Mouse (Mus musculus) kidney, postnatal 14 days (tissue): ENCODE measurements around the gene Neb.
A peak's percentile ranks its signal among the peaks of the same experiment; 100 is the strongest.

Source experiments
- DNase-seq: peaks from one replicate; pipeline ENCODE4 v3.0.0; 2022; ENCODE audit warnings: mixed read lengths

Gene Neb

GRCm38 (mm10) chr2:52304554-52304953 is 73.7 kb downstream of the Neb start:
- no peak for DNase-seq

- peak; percentile 41 for DNase-seq
Observed at GRCm38 (mm10) chr2:52303405-52303804, 74.9 kb downstream of the Neb start.

GRCm38 (mm10) chr2:52297969-52298368 is 80.3 kb downstream of the Neb start:
- DNase-seq = no peak

GRCm38 (mm10) chr2:52296779-52297178 is 81.5 kb downstream of the Neb start:
- no peak for DNase-seq

GRCm38 (mm10) chr2:52287436-52287835 is 90.8 kb downstream of the Neb start:
- no peak for DNase-seq

GRCm38 (mm10) chr2:52286421-52286820 is 91.9 kb downstream of the Neb start:
- DNase-seq = no peak

- DNase-seq = no peak
Observed at GRCm38 (mm10) chr2:52272146-52272545, 106.1 kb downstream of the Neb start.

- no peak for DNase-seq
Observed at GRCm38 (mm10) chr2:52270911-52271310, 107.4 kb downstream of the Neb start.

- DNase-seq = peak; percentile 37
Observed at GRCm38 (mm10) chr2:52262149-52262548, 116.1 kb downstream of the Neb start.

- DNase-seq = no peak
Observed at GRCm38 (mm10) chr2:52252037-52252436, 126.2 kb downstream of the Neb start.

GRCm38 (mm10) chr2:52248316-52248826 is 129.9 kb downstream of the Neb start:
- no peak for DNase-seq

GRCm38 (mm10) chr2:52245091-52245490 is 133.2 kb downstream of the Neb start:
- no peak for DNase-seq

- no peak for DNase-seq
Observed at GRCm38 (mm10) chr2:52242691-52243090, 135.6 kb downstream of the Neb start.

- DNase-seq = no peak
Observed at GRCm38 (mm10) chr2:52237892-52238291, 140.4 kb downstream of the Neb start.

GRCm38 (mm10) chr2:52227584-52227983 is 150.7 kb downstream of the Neb start:
- DNase-seq = no peak

GRCm38 (mm10) chr2:52224366-52224765 is 153.9 kb downstream of the Neb start:
- no peak for DNase-seq

- peak; percentile 6 for DNase-seq
Observed at GRCm38 (mm10) chr2:52220074-52220473, 158.2 kb downstream of the Neb start.

GRCm38 (mm10) chr2:52215945-52216344 is 162.3 kb downstream of the Neb start:
- DNase-seq = no peak

GRCm38 (mm10) chr2:52212561-52212961 is 165.7 kb downstream of the Neb start:
- no peak for DNase-seq

- peak; percentile 24 for DNase-seq
Observed at GRCm38 (mm10) chr2:52211358-52211899, 166.8 kb downstream of the Neb start.

- DNase-seq = no peak
Observed at GRCm38 (mm10) chr2:52210685-52211084, 167.6 kb downstream of the Neb start.

GRCm38 (mm10) chr2:52204992-52205391 is 173.3 kb downstream of the Neb start:
- no peak for DNase-seq

GRCm38 (mm10) chr2:52193629-52194028 is 184.6 kb downstream of the Neb start:
- DNase-seq = no peak

- DNase-seq = no peak
Observed at GRCm38 (mm10) chr2:52179678-52180077, 198.6 kb downstream of the Neb start.

GRCm38 (mm10) chr2:52177726-52178125 is 200.5 kb downstream of the Neb start:
- no peak for DNase-seq
